Mouse (Mus musculus) bone marrow, adult 2 months (tissue): Measurements from ENCODE around the gene Gdf7.

Experiments
- CTCF ChIP-seq: fragments of 200-500 bp; IDR thresholded peaks from 2 replicates; pipeline ENCODE4 v1.5.1; 2011; ENCODE audit warnings: low read length, control low read depth; ENCODE audit not compliant: control insufficient read depth, insufficient read depth
- POLR2A ChIP-seq: fragments of 200-500 bp; IDR thresholded peaks from 2 replicates; pipeline ENCODE4 v1.6.1; 2011; ENCODE audit warnings: low read depth, mild to moderate bottlenecking, control low read depth, low read length, borderline replicate concordance; ENCODE audit not compliant: control insufficient read depth

GRCm38 (mm10) chr12:8266311-8266710, 35.4 kb downstream of the Gdf7 start:
- TF ChIP-seq CTCF (no peak), POLR2A (no peak)
